Mouse (Mus musculus) intestine, embryonic 14.5 days (tissue): ENCODE data around the gene Taf1a. TPM values are rescaled to one million over a fixed set of nuclear protein-coding genes. Genes with fewer than 3 reads are reported as not detected.
"Not testable (repeated sequence)": the region's sequence is repeated elsewhere in the genome, so short reads cannot be mapped to it uniquely, and the experiment has no call there.

Experiments used
- ATAC-seq: fragments of 200-750 bp; cut with Nextera tagmentation; replicated peaks from 2 replicates; pipeline ENCODE4 v1.8.0; 2017; ENCODE audit warnings: low read depth, moderate number of reproducible peaks, moderate TSS enrichment, moderate library complexity; ENCODE audit not compliant: low FRiP score, low TSS enrichment
- DNase-seq: peaks from one replicate; pipeline ENCODE4 v3.0.0-alpha.2; 2018; ENCODE audit warnings: low spot score
- H3K27ac ChIP-seq: fragments of 300-500 bp; sonication (generic); 2 replicates; pipeline ENCODE4 v1.5.1; 2014; ENCODE audit warnings: low read depth, mild to moderate bottlenecking, control low read depth
- H3K27me3 ChIP-seq: fragments of 300-500 bp; sonication (generic); replicated peaks from 2 replicates; pipeline ENCODE4 v1.6.1; 2014; ENCODE audit warnings: low read length, control low read depth; ENCODE audit not compliant: control insufficient read depth, insufficient read depth
- H3K36me3 ChIP-seq: fragments of 300-500 bp; sonication (generic); 2 replicates; pipeline ENCODE4 v1.6.1; 2014; ENCODE audit warnings: low read length, control low read depth; ENCODE audit not compliant: control insufficient read depth, insufficient read depth
- H3K4me1 ChIP-seq: fragments of 300-500 bp; sonication (generic); replicated peaks from 2 replicates; pipeline ENCODE4 v1.6.1; 2014; ENCODE audit warnings: low read length, control low read depth, mixed read lengths; ENCODE audit not compliant: control insufficient read depth, insufficient read depth
- H3K4me2 ChIP-seq: fragments of 300-500 bp; sonication (generic); 2 replicates; pipeline ENCODE4 v1.6.1; 2014; ENCODE audit warnings: low read length
- H3K4me3 ChIP-seq: fragments of 300-500 bp; sonication (generic); 2 replicates; pipeline ENCODE4 v1.5.1; 2014; ENCODE audit warnings: low read depth, low read length, control low read depth, mixed read lengths
- H3K9ac ChIP-seq: fragments of 300-500 bp; sonication (generic); 2 replicates; pipeline ENCODE4 v1.6.1; 2014; ENCODE audit warnings: mild to moderate bottlenecking, low read length
- H3K9me3 ChIP-seq: fragments of 300-500 bp; sonication (generic); 2 replicates; pipeline ENCODE4 v1.6.1; 2016; ENCODE audit warnings: low read length, control low read depth; ENCODE audit not compliant: control insufficient read depth
- WGBS: fragments of 180-500 bp; shearing (Covaris S2); extraction: QIAGEN DNeasy Blood & Tissue Kit; methylation state at CpG from one replicate; pipeline ENCODE4 v1.1.7; 2014; 5-methylcytosine and 5-hydroxymethylcytosine counted together
- polyA plus RNA-seq: library from polyadenylated mRNA; unstranded; fragments of >200 nt; fragmentation: Nextera tagmentation; extraction: Ambion mirVana; gene quantifications from 2 replicates; pipeline ENCODE4 v1.2.1, GENCODE M21; 2014

Taf1a gene
- polyA plus RNA-seq, 1 experiment from 2014 or later: 21.8 TPM

DNA sequence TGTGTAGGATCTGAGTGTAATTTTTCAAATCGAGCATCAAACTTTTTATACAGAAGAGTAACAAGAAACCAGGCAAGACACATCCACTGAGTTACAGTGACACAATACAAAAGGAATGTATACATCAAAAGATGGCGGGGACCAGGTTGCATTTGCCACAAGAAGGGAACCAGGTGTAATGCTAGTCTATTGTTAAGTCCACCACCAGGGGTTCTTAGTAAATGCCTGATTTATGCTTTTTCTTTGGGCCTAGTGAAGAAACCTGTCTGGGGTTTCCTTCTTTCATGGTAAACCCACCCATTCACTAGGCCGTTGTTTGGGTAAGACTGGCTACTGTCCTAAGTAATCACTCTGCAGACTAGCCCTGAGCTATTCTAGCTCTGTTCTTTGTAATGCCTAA is 9.4 kb upstream of the Taf1a start:
- H3K27ac ChIP-seq, H3K4me1 ChIP-seq, H3K36me3 ChIP-seq, H3K4me2 ChIP-seq, ATAC-seq, H3K27me3 ChIP-seq, DNase-seq, H3K4me3 ChIP-seq, H3K9me3 ChIP-seq, H3K9ac ChIP-seq: not testable (repeated sequence)
- WGBS: 89% methylated on average over 3 of the region's 3 CpGs

DNA sequence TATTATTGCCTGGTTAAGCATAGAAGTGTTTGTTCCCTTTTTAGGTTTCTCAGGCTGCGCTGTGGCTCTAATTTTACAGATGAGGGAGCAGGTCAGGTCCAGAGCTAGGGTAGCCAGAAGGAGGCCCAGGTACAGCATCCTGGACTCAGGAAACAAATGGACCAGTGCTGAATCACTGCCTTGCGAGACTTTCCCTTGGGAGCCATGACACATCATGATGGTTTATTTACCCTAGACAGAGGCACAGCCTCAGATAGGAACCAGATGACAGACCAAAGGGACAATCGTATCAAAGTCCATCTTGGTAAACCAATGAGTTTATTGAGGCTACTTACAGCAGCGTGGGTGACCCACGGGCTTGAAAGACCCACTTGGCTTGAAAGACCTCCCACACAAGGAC is 7.0 kb upstream of the Taf1a start:
- H3K4me1 ChIP-seq: no peaks in the 10 kb centered on the region
- H3K4me2 ChIP-seq: no peak overlapping the region
- H3K27ac ChIP-seq: no peak overlapping the region
- ATAC-seq (no peak), DNase-seq (no peak)
- peaks cover 10% of the 10 kb centered on the region for H3K27me3 ChIP-seq
- 70% methylated on average over 5 of the region's 5 CpGs for WGBS
- H3K9me3 ChIP-seq: no peaks in the 10 kb centered on the region
- no peak overlapping the region for H3K9ac ChIP-seq
- H3K36me3 ChIP-seq: no peaks in the 10 kb centered on the region
- H3K4me3 ChIP-seq: no peak overlapping the region

DNA sequence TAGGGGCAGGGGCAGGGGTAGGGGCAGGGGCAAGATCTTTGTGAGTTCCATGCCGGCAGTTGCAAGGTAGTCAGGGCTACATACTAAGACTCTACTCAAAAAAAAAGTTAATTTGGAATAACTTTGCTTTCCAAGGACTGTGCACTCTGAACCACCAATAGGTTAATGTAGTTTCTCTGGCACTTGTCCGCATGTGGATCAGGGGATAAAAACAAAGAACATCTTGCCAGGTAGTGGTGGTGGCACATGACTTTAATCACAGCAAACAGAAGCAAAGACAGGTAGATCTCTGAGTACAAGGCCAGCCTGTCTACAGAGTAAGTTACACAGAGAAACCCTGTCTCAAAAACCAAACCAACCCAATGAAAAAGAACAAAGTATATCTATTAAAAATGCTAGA is 6.2 kb upstream of the Taf1a start:
- no peak for ATAC-seq
- H3K27ac ChIP-seq: no peak overlapping the region

DNA sequence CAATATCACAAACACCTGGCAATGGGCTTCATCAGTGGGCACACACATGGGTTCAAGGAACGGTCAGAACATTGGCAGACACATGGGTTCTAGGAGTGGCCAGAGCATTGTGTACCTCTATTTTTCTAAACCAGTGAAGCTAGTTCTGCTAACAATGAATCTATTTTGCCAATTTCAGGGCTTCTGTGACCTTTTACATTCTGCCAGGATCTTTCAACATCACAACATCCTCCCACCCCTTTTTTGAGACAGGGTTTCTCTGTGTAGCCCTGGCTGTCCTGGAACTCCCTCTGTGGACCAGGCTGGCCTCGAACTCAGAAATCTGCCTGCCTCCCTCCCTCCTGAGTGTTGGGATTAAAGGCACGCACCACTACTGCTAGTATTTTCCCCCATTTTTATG is 1.4 kb upstream of the Taf1a start:
- DNase-seq, H3K27ac ChIP-seq, H3K9ac ChIP-seq, ATAC-seq, H3K9me3 ChIP-seq, H3K4me2 ChIP-seq, H3K27me3 ChIP-seq, H3K4me1 ChIP-seq, H3K4me3 ChIP-seq: not testable (repeated sequence)
- 92% methylated on average over 3 of the region's 3 CpGs for WGBS
- peaks cover 10% of the 10 kb centered on the region; the same call in 1 of the 2 replicates for H3K36me3 ChIP-seq

More for the DNA sequence above, 6.2 kb upstream of the Taf1a start:
- no peak overlapping the region for H3K9ac ChIP-seq
- 78% methylated on average over 2 of the region's 2 CpGs for WGBS
- DNase-seq: no peak
- no peak overlapping the region for H3K4me2 ChIP-seq
- H3K4me3 ChIP-seq: no peak overlapping the region
- no peaks in the 10 kb centered on the region for H3K4me1 ChIP-seq
- H3K9me3 ChIP-seq: no peaks in the 10 kb centered on the region
- no peaks in the 10 kb centered on the region for H3K36me3 ChIP-seq
- H3K27me3 ChIP-seq: peaks cover 10% of the 10 kb centered on the region

DNA sequence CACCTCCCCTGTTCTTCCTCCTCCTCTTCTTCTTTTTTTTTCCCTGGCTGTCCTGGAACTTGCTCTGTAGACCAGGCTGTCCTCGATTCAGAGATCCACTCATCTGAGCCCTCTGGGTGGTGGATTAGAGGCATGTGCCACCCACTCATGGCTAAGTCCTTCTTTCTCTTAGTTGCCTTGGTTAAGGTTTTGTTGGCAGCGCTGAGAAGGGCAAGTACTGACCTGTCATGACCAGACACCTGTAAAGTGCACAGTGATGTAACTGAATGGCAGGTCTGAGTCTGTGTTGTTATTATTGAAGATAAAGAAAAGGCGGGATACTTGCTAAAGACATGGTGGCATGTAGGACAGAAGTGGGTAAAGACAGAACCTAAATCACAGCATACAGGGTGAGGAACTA is 14.6 kb downstream of the Taf1a start:
- no peak overlapping the region for H3K27ac ChIP-seq
- no peaks in the 10 kb centered on the region for H3K9me3 ChIP-seq
- H3K27me3 ChIP-seq: no peaks in the 10 kb centered on the region
- WGBS: 94% methylated on average over 3 of the region's 3 CpGs
- ATAC-seq (no peak), DNase-seq (no peak)
- no peak overlapping the region for H3K4me2 ChIP-seq
- H3K9ac ChIP-seq: no peak overlapping the region
- H3K36me3 ChIP-seq: peaks cover 77% of the 10 kb centered on the region
- no peak overlapping the region for H3K4me3 ChIP-seq
- no peaks in the 10 kb centered on the region for H3K4me1 ChIP-seq

DNA sequence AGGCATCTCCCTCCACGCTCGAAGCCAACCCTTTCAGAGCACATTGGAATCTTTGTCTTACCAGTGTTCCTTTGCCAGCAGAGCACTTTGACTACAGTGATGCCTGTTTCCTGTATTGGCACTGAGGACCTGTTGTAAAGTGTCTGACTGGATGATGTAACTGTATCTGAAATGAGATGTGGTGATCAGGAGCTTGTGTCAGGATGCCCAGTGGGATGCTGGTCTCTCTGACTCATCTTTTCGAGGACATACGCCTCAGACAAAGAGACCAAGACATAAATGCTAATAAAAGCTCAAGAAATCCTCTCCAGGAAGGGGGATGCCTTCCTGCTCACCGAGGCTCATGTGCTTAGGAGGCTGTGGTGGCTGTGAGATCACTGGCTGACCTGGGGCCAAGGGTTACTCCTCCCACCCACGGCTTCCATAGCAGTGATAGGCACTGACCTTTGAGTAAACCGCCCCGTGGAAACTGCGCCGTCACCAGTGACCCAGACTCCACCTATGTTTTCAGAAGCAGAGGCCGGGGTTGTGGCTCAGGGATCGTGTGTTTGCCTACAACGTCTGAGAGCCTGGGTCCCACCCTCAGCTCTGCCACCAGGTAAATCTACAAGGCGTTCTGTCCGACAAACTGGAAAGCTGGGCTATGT is 25.4 kb downstream of the Taf1a start:
- no peaks in the 10 kb centered on the region for H3K4me1 ChIP-seq
- no peak for DNase-seq
- no peak overlapping the region for H3K9ac ChIP-seq
- H3K4me3 ChIP-seq: no peak overlapping the region
- 87% methylated on average over 15 of the region's 15 CpGs for WGBS
- H3K27ac ChIP-seq: no peak overlapping the region
- H3K4me2 ChIP-seq: no peak overlapping the region
- no peaks in the 10 kb centered on the region for H3K27me3 ChIP-seq
- ATAC-seq: no peak
- H3K36me3 ChIP-seq: peaks cover 29% of the 10 kb centered on the region
- no peaks in the 10 kb centered on the region for H3K9me3 ChIP-seq

DNA sequence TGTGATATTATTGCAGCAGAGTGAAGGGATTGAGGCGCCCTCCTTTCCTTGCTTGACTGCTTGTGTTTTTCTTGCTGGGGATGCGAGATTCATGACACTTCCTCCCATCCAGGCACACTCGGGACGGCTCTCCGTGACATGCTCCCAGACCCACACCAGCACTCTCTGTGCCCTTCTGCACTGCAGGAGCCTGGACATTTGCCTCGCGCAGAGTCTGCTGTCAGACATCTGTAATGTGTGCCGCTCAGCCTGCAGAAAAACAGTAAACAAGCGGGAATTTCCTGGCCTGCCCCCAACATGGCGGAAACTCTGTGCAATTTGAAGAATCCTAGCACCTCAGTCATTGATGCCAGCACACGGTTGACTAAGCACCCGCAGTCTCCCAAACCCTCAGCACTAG is 29.1 kb downstream of the Taf1a start, which contains the start of gene Hhipl2:
Gene Hhipl2 (plus strand): TSS at position 343 of the 400 bp plus-strand sequence.
- ATAC-seq (no peak), DNase-seq (no peak)
- Histone ChIP-seq H3K36me3 (no peaks in the 10 kb centered on the region), H3K27me3 (no peaks in the 10 kb centered on the region), H3K9ac (no peak within 1 kb of the TSS), H3K4me3 (no peak within 1 kb of the TSS), H3K4me2 (no peak within 1 kb of the TSS), H3K4me1 (no peaks in the 10 kb centered on the region), H3K9me3 (no peaks in the 10 kb centered on the region), H3K27ac (no peak within 1 kb of the TSS)
- WGBS: 67% methylated on average over 12 of the region's 12 CpGs

DNA sequence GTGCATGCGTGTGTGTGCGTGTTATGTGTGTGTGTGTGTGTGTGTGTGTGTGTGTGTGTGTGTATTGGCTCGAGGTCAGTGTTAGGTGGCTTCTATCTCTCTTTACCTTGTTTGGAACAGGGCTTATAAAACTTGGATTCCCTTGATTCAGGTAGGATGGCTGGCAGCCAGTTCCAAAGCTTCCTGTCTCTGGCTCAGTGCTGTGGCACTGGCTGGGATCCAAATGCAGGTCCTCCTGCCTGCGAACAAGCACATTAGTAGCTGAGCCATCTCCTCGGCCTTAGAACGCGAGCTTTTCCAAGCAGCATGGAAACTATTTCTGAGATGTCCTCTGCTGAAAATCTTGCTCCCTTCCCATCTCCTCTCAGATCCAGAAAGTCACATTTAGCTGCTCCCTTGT is 31.0 kb downstream of the Taf1a start:
- H3K27me3 ChIP-seq: no peaks in the 10 kb centered on the region
- H3K9ac ChIP-seq: no peak overlapping the region
- H3K4me2 ChIP-seq: no peak overlapping the region
- no peaks in the 10 kb centered on the region for H3K9me3 ChIP-seq
- ATAC-seq (no peak), DNase-seq (no peak)
- no peak overlapping the region for H3K4me3 ChIP-seq
- WGBS: 80% methylated on average over 7 of the region's 7 CpGs
- no peaks in the 10 kb centered on the region for H3K4me1 ChIP-seq
- no peak overlapping the region for H3K27ac ChIP-seq
- no peaks in the 10 kb centered on the region for H3K36me3 ChIP-seq

DNA sequence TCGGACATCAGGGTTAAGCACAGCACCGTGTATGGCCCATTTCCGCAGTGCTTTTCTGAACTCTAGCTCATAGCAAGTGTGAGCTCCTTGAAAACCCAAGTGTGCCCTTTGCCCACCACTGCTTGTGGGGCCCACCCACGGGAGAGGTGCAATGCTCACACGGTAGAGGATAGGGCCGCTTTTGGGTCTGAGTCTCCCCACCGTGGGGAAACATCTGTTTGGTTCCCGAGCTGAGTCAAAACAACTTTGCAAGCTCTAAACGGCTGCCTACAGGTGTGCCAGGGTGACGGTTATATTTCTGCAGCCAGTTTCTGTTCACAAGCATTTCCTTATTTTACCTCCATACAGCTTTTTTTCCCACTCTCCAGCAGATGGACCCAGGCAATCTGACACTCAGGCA is 31.5 kb downstream of the Taf1a start:
- Histone ChIP-seq H3K27me3 (no peaks in the 10 kb centered on the region), H3K9ac (no peak overlapping the region), H3K4me3 (no peak overlapping the region), H3K27ac (no peak overlapping the region), H3K9me3 (no peaks in the 10 kb centered on the region), H3K4me2 (no peak overlapping the region), H3K36me3 (no peaks in the 10 kb centered on the region), H3K4me1 (no peaks in the 10 kb centered on the region)
- ATAC-seq (no peak), DNase-seq (no peak)
- WGBS: 82% methylated on average over 10 of the region's 10 CpGs
